Mouse (Mus musculus): ENCODE measurements around the gene Gm9936. TPM values are rescaled to one million over a fixed set of nuclear protein-coding genes. Genes with fewer than 3 reads are reported as not detected.
"Not testable (repeated sequence)": the region's sequence is repeated elsewhere in the genome, so short reads cannot be mapped to it uniquely, and the experiment has no call there.

Gm9936 gene
- polyA plus RNA-seq (2017; shearing (Covaris generic)) = not detected

GRCm38 (mm10) chr5:114858582-114858981 is at the start of gene Gm9936:
Gene Gm9936, minus strand, starts transcription at chr5:114858682.
- no peak for ATAC-seq

GRCm38 (mm10) chr5:114902413-114902812 is 43.9 kb upstream of the Gm9936 start:
- no peak for ATAC-seq

GRCm38 (mm10) chr5:114898857-114899256 is 40.4 kb upstream of the Gm9936 start:
- no peak for ATAC-seq

GRCm38 (mm10) chr5:114897374-114897793 is 38.9 kb upstream of the Gm9936 start:
- peak; percentile 94 for ATAC-seq

- peak; percentile 44 for ATAC-seq
These were observed 38.3 kb upstream of the Gm9936 start, which contains the start of gene Oasl2 for GRCm38 (mm10) chr5:114896688-114897373. Gene Oasl2, plus strand, starts transcription at chr5:114896936.

DNA sequence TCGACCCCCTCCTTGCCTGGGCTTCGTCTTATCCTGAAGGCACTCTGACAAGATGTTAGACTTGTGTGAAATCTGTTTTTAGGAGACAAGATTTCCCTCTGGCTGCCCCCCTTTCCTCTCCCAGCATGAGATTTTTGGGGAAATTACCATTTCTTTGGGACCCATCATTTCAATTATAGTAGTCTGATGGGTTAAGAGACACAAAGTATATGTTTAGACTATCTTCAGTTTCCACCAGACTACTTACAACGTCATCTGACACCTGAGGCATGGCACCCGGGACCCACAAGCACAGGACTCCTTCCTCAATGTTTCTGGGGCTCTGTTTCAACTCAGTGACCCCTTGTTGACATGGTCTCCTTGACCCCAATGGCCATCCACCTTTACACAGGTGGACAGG is 37.1 kb upstream of the Gm9936 start:
- no peak for ATAC-seq

- no peak for ATAC-seq
These were observed 30.5 kb upstream of the Gm9936 start for GRCm38 (mm10) chr5:114888995-114889394.

DNA sequence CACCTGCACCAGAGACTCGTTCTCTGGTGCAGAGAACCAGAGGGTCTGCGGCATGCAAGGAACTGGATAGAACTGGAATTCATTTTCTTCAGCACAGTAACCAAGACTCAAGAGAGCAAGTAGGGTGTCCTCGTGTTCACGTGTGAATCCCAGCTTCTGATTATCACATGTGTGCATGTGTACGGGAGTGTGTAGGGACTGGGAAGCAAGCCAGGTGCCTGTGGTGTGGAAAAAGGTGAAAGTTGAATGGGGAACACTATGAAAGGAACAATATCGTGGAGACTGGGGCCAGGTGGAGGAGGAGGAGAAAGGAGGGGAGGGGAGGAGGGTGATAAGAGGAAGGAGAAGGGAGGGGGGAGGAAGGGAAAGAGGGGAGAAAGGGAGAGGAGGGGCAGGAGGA is 28.3 kb upstream of the Gm9936 start:
- ATAC-seq = no peak

DNA sequence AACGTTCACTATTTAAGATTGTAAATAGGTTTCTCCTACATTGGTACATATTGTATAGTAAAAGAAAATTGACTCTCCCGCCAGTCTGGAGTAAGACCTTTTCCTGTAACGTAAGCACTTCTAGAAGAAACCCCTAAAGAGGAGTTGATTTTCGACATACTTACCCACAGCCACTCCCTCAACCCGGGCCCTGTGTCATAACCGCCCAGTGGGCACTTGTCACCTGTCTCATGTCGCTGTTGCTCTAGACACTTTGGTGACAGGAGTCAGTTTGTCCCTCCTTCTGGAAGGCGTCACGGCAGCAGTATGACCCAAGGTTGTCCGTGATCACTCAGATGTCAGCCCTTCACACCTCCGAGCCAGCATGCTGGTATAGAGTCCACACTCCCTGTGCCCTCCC is 24.5 kb upstream of the Gm9936 start:
- ATAC-seq = no peak

DNA sequence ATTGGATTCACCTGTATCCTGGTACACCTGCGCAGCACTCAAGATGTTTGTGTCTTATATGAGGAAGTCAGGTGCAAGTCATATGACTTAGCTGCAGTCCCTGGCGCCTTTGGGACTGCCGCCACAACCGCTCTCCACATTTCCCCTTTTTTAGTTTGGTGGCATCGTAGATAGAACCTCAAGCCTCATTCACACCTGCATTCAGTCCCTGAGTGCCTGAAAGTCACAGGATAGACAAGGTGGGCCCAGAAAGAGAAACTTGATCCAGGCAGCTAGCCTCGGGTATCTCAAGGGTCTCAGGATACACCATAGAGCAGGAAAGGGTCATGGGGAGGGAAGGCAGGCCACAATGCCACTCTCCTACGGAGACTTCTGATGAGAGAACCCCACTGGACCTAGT is 23.8 kb upstream of the Gm9936 start:
- ATAC-seq = not testable (repeated sequence)

DNA sequence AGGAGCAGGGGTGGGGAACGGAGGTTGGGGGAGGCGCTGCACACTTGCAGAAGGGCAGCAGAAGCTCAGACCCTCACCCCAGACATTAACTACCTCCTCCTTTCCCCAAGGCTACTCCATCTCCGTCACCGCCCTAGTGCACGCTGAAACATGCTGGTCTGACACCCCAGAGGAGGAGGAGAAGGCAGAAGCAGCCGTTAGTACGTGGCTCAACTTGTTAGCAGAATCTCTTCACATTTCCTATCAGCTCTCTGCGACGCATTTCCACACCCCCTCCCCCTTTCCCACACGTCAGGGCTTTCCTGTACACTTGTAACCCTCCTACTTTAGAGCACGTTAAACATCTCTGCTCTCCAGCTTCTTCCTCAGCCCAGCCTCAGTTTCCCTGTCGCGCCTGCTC is 20.9 kb upstream of the Gm9936 start:
- ATAC-seq = no peak

DNA sequence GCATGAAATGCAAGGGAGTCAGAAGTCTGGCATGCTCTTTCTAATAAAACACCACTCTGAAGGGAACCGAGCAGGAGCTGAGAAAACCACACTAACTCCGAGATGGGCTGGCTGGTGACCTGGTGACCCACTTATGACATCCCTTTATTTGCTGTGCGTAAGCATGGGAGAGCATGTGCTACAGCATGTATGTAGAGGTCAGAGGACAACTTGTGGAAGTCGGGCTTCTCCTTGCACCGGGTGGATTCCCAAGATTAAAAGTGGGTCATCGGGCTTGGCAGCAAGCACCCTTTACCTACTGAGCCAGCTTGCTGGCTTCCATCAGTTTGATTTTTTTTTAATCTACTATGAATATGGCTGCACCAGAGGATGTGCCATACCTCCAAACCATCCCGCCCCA is 19.0 kb upstream of the Gm9936 start:
- ATAC-seq = no peak

GRCm38 (mm10) chr5:114876331-114876730 is 17.8 kb upstream of the Gm9936 start:
- ATAC-seq = no peak

DNA sequence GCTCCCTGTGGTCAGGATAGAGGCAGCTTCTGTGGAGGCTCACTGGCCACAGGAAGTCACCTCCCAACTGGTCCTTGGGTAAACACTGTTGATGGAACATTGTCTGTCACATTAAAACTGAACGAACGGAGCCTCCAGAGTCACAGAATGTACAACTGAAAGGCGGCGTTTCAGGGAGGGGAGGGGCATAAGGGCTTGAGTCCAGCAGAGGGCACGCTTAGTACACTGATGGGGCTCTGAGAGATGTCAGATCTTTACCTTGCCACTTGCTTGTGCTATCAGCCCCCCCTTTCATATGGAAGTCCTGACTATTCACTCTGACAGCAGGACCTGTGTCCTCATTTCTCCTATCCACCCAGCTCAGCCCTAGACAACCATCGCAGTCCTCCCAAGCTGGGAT is 17.4 kb upstream of the Gm9936 start:
- no peak for ATAC-seq

GRCm38 (mm10) chr5:114865279-114865678 is 6.8 kb upstream of the Gm9936 start:
- ATAC-seq = no peak

DNA sequence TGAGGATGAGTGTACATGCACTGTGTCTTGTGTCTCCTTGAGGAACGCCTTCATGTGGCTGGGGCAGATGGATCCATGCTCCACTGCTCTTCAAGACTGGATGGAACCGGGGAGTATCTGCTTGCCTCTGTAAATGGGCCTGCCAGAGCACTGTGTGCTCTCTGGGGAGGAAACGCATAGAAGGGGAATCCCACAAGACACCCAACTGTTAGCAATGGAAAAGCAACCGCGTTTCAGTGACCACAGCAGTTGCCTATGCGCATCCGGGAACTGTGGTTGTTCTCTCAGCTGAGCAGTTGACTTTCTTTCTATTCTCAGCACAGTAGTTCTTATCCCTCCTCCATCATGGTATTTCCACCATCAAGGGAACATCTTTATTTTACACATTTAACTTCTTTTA is 6.3 kb upstream of the Gm9936 start:
- peak; percentile 73 for ATAC-seq

DNA sequence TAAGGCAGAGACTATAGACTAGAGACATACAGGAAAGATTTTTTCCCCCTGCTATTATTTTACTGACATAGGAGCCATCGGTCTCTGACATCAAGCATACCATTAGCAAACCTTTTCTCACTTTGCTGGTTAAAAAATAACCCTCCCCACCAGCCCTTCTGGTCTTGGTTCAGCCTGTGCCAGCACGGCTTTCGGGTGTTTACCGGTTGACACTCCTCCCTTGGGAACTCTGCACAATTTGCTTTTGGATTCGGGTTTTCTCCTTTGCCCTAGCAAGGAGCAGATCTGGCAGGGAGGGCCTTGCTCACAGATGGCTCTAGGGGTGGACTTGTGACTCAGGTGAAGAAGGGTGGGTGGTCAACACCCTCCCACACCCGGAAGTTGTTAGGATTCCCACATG is 3.2 kb upstream of the Gm9936 start:
- no peak for ATAC-seq

DNA sequence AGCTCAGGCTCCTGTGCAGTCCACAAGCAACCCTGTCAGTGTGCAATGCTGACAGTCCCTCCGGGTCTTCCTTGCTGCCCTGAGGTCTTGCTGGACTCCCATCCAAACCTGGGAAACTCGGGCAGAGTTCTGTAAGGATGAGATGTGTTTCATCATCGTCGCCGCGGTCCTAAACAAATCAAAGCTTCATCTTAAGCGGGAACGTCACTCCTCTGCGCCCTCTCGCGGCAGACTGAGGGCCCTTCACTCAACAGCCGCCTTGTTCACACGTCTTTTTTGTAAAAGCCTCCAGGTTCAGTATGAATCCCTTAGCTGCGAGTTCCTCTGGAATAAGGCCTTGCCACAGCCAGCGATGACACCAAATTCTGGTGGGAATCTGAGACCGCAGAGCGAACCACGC is 771 bp upstream of the Gm9936 start:
- peak; percentile 28 for ATAC-seq

GRCm38 (mm10) chr5:114853364-114853763 is 5.1 kb downstream of the Gm9936 start, which contains the start of gene 4930519G04Rik:
Gene 4930519G04Rik, plus strand, starts transcription at chr5:114853664.
- not testable (repeated sequence) for ATAC-seq

- ATAC-seq = no peak
These were observed 6.8 kb downstream of the Gm9936 start for GRCm38 (mm10) chr5:114851565-114852236.

- not testable (repeated sequence) for ATAC-seq
These were observed 14.1 kb downstream of the Gm9936 start for GRCm38 (mm10) chr5:114844371-114844770.

GRCm38 (mm10) chr5:114842674-114843073 is 15.8 kb downstream of the Gm9936 start:
- ATAC-seq = no peak

DNA sequence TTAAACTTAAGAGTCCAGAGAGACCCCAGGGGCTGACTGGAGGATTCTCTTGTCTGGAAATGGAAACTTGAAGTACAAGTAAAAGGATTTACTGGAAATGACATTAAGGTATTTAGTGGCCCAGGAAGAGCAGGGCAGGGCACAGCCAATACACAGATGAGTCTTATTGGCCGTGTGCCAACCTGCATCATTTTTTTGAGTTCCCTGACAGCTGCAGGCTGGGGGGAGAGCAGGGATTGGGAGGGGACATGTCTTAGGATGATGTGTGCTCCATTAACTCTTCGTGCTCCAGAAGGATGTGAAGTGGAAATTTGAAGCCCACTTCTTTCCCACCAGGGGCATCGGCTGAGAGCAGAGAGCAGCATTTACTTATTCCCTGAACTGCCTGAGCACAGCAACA is 16.3 kb downstream of the Gm9936 start:
- ATAC-seq = not testable (repeated sequence)

DNA sequence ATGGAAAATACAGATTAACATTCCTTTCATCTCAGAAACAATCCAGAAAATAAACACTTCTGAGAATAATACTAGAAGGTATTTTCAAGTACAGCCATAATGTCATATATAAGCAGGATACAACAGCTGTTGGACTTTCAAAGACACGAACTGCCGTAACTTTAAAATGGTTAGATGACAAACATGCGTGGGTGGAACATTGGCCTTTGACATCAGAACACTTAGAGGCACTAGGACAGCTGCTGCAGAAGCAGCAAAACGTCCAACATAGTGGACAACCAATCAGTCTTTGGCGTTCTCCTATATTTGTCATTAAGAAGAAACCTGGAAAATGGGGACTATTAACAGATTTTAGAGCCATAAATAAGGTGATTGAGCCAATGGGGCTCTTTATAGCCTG is 18.0 kb downstream of the Gm9936 start:
- not testable (repeated sequence) for ATAC-seq

Data from inflammation-experienced regulatory T-cells, adult 6 months (primary cell).